Mouse (Mus musculus): Measurements from ENCODE around the gene Shmt2.

The Shmt2 gene

DNA sequence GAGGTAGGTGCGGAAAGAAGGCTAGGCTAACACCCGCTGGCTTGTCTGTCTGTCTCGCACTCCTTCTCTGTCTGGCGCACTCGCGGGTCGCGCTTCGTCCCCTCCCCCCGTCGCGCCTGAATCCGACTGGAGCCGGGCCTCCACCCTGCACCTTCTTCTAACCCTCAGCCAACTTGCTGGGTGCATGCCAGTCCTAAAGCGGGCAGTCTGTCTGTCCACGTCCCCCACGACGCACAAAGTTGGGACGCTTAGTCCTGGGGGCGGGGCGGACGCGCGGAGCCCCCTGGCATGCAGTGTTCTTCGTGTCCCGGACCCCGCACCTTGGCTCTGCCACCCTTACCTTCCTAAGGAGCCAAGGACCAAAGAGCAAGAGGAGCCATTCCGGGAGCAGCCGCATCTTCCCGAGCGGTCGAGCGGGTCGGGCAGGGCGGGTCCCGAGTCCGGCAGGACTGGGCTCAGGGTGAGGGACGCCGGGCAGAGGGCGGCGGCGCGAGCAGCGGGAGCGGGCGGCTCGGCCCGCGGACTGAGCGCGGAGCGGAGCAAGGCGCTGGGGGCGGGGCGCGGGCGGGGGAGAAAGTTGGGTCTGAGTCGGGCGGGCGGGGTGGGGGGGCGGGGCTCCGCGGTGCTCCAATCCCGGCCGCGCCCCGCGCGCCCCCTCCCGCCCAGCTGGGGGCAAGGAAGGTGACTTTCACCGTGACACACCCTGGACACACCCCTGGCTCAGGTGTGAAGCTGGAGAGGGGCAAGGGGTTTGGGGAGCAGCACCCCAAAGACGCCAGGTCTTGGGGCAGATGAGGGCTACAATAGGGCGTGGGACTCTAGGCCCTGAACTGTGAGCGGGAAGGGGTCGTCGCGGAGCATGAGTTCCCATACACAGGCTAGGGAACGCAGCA is 12.0 kb upstream of the Shmt2 start, which contains the start of gene Nxph4:
Gene Nxph4, minus strand, starts transcription at position 524 of the 893 bp plus-strand sequence.
- DNase-seq (ENCODE audit: low read depth in 1 of 2, low spot score in 2 of 2): no peak

DNA sequence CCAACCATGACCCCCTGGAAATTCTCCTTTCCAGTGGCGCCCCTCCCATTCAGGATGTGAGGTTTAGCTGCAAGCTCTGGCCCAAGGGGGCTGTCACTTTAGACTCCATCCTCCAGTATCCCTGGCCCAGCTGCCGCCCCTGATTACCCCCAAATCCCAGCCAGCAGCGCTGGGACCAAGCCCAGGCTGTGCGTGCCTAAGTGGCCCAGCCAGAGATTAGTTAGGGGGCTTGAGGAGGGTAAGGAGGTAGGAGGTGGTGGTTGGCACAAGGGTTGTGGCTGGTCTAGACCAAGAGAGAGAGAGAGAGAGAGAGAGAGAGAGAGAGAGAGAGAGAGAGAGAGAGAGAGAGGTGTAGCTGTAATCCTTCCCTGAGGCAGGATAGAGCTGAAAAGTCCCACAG is 9.3 kb upstream of the Shmt2 start:
- DNase-seq (ENCODE audit: low read depth in 1 of 2, low spot score in 2 of 2): no peak

DNA sequence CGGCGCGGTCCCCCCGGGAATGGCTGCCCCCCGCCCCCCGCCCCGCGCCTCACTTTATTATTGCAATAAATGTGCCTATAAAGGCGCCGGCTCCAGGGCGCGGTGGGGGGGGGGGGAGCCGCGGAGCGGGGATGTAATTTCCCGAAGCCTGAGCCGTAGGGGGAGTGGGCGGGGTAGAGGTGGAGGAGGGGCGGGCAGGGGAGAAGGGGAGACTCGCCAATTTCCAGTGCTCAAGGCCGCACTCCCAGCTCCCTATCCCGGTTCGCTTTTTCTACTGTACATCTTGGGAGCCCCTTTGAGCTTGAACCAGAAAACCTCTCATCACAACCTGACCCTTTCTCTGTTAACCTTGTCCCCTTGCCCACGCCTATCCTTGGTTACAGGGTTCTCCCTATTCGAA is 8.7 kb upstream of the Shmt2 start:
- DNase-seq (ENCODE audit: low read depth in 1 of 2, low spot score in 2 of 2): no peak

DNA sequence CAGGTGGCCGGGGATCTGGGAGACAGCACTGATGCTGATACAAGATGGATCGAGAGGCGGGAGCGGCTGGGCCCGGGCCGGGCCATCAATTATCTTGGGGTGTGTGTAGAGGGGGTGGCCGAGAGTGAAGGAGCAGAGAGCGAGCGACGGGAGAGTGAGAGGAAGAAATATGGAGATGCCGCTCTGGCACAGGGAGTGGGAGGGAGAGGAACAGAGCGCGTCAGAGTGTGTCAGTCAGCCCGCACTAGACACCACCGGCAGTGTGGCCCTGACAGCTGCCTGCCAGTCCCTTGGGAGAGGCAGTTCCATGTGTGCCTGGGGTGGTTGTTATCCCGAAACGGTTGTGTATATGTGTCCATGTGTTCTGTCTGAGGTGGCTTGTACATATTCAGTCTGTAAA is 5.2 kb upstream of the Shmt2 start:
- no peak for DNase-seq (ENCODE audit: low read depth in 1 of 2, low spot score in 2 of 2)

DNA sequence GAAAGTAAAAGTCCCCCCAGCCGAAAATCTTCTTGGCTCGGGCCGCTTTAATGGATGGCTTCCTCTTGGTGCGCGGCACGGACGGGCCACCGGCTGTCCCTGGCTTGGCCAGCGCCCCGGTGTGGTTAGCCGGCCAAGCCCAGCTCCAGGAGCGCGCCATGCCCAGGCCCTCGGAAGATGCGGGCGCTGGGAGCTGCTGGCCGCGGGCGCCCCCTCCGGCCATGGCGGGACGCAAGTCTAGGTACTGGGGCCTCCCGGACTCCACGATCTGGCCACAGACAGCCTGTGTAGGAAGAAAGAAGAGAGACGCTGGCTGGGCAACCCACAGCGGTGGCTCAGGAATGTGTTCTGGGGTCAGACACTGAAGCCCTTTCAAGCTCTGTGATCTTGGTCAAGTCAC is 4.4 kb upstream of the Shmt2 start:
- DNase-seq (ENCODE audit: low read depth in 1 of 2, low spot score in 2 of 2): peak; percentile 28 to 44

DNA sequence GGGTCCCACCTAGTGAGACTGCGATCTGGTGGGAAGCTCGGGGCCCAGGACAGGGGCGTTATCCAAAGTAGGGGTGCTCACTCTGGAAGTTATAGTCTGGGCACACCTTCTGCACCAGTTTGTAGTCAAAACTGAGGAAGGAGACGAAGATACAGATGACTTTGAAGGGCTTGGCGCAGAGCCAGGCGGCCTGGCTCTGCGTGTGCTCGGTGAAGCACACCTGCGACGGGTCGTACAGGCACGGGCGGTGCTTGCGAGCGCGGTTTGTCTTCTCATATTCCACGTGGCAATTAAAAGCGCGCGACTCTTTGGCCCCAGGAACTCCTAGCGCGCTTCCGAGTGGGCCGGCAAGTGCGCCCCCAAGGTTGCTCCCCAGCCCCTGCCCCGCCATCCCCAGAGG is 3.8 kb upstream of the Shmt2 start:
- DNase-seq (ENCODE audit: low read depth in 1 of 2, low spot score in 2 of 2): no peak

DNA sequence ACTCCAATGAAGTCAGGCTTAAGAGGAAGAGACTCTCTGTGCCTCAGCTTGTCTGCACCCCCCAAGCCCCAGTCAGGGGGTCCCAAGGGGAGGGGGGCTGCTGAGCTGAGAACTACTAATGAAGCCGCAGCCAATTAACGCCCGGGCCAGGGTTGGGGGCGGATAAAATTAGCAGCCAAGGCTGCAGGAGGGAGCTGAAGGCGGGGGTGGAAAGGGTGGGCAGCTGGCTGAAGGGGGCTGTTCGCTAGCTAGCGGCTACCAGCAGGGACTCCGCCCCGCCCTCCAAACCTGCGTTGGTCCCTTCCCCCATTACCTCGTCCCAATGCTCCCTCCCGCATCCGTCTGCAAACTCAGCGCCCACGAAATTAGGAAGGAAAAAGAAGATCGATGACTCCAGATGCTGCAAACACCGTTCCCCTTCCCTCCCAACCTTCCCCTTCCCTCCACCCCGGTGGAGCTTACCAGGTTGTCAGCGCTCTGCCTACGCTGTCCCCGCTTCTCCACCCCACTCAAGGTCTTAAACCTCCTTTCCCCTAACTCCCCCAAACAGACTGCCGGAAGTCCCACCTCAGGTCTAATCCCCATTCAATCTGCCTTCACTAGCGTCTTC is 2.5 kb upstream of the Shmt2 start:
- no peak for DNase-seq (ENCODE audit: low read depth in 1 of 2, low spot score in 2 of 2)

DNA sequence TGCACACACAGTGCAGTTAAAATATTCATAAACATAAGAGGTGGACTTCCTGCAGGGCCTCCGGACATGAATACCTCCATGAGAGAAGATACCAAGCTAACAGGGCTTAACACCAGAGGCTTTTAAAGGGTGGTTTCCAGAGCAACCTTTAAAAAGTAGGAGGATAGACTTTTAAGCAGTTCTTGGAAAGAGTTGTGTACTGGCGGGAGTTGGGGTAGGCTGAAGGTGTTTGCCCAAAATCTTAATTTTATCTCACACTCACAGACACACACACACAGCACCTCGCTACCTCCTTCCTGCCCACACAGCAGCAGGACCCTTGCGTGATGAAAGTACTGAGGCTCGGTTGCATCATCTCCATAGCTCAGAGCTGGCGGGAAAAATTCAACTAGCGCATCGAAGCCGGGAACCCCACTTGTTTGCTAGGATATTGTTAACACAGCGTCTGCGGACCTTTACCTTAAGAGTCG is 598 bp downstream of the Shmt2 start:
- DNase-seq (ENCODE audit: low read depth in 1 of 2, low spot score in 2 of 2): no peak

DNA sequence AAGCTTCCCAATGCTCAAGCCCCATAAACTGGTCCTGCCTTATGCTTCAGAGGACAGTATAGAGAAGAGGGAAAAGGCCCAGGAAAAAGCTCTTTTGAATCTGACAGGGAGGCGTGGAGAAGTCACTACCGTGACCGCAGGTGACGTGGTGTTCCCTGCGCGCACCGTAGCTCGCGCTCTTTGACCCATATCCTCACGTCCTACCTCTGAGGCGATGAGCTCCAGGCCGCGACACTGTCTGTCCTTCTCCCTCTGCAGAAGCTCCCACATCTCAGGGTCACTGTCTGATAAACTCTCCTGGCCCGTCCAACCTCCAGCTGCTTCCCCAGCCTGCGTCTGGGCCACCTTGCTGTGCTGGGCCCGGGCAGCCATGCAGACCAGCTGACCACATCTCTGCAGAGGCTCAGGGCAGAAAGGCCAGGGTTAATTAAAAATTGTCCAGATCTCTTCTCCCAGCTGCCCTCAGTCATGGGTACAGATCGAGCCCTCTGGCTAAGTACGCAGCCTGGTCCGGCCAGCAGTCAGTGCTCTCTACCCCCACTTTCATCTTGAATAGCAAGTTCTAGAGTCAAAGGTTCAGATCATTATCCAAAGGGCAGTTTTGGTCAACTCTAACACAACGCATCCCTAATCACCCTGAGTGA is 1.4 kb downstream of the Shmt2 start:
- no peak for DNase-seq (ENCODE audit: low read depth in 1 of 2, low spot score in 2 of 2)

DNA sequence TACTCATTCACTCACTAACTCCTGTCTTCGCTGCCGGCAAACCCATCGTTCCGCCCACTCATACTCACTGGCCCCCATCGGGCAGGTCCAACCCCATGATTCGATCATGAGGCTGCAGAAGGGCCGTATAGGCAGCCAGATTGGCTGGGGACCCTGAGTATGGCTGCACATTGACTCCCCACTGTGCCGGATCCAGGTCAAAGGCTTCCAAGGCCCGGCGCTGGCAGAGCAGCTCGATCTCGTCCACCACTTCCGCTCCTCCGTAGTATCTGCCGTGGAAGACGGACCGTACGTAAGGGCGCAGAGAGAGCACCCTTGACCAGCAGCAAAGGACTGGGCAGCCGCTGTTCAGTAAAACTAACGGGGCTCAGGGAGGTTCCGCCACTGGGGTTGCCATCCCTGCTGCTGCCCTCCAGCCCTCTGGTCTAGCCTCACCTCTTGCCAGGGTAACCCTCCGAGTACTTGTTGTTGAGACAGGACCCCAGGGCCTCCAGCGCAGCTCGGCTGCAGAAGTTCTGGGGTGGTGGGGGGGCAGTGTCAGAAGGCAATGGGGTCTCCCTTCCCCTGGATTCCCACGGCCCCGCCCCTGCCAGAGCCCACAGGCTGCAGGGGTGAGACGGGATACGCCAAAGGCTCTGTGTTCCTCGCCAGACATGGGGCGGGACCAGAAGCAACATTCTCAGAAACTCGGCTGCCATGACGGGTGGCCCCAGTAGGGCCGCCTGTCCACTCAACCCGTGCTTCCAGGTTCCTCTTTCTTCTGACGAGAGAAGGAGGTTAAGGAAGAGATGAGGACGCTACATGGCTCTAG is 2.1 kb downstream of the Shmt2 start:
- no peak for DNase-seq (ENCODE audit: low read depth in 1 of 2, low spot score in 2 of 2)

DNA sequence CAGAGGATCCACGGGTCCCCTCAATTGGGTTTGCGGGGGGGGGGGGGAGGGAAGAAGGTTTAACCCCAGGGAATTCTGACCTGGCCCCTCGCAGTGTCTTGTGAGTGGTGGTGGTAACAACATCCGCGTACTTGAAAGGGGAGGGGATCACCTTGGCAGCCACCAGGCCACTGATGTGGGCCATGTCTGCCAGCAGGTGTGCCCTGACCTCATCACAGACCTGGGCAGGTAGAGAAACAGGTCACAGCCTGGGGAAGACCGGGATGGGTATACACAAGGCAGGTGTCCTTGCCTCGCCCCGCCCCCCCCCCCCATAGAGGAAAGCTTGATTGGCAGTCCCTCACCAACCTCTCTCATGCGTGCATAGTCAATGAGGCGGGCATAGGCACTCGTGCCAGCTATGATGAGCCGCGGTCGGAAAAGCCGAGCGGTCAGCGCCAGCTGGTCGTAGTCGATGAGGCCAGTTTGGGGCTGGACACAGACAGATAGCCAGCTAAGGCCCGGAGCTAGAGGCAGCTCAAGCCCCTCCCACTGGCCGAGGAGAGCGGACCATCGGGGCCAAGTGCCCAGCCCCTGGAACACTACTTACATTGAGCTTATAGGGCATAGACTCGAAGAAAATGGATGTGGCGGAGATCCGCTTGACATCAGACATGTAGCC is 3.1 kb downstream of the Shmt2 start:
- no peak for DNase-seq (ENCODE audit: low read depth in 1 of 2, low spot score in 2 of 2)

DNA sequence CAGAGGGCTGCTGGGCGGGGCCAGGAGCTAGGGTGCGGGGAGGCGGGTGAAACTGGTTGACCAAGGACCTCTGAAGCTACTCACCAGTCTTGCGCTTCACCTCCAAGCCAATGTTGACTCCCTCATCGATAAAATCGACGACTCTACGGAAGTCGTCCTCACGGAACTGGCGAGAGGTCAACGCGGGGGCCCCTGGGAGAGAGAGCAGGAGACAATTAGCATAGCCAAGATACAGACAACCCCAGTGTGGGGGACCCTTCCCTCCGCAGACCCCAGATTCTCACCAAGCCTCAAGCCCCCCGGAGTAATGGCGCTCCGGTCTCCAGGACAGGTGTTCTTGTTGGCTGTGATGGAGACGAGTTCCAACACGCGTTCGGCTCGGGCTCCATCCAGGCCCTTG is 4.3 kb downstream of the Shmt2 start:
- no peak for DNase-seq (ENCODE audit: low read depth in 1 of 2, low spot score in 2 of 2)

DNA sequence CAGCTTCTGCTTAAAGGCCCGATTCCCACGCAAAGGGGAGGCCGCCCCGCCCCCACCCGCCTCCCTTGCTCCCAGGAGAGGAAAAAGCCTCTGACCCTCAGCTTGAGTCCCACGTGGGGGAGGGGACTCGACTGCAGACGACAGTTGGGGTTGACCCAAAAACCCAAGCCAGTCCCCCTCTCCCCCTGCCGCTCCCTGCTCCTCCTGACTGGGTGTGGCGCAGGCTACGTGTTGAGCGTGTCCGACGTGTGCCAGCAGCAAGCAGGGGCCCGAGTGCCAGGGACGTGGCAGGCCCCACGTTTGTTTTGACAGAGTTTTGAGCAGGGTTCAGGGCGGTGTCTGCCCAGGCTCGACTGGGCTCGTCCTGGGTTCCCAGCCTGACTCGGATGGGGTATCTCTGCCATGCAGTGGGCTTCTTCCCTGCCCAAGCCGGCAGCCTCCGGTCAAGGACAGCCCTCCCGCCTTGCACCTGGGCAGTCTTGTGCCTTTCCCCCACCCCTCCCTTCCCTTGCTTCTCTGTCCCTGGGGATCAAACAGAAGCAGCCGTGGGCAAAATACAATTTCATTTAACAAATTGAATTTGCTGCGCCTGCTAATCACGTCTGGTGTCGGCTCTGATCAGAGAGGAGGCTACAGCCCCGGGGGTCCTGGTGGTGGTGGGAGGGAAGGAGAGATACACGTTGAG is 5.5 kb downstream of the Shmt2 start:
- no peak for DNase-seq (ENCODE audit: low read depth in 1 of 2, low spot score in 2 of 2)

DNA sequence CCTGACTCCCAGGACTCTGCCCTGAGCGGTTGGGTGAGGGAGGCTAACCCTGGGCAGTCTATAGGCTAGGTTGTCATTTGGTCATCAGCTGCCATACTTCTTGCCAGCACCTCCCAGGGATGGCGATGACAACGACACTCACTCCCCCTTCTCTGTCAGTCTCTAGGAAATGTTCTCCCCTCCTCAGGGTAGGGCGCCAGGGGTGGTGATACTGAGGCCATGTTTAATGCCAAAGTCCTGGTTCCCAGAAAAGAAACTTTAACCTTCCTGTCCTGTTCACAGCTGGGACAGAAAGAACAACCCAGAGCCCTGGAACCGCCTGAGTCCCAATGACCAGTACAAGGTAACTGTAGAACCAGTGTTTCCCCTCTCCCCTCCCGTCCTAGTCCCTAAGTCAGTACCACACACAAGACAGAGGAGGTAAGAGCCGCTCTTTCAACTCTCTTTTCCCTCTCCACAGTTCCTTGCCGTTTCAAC is 6.2 kb downstream of the Shmt2 start:
- DNase-seq (ENCODE audit: low read depth in 1 of 2, low spot score in 2 of 2): no peak

DNA sequence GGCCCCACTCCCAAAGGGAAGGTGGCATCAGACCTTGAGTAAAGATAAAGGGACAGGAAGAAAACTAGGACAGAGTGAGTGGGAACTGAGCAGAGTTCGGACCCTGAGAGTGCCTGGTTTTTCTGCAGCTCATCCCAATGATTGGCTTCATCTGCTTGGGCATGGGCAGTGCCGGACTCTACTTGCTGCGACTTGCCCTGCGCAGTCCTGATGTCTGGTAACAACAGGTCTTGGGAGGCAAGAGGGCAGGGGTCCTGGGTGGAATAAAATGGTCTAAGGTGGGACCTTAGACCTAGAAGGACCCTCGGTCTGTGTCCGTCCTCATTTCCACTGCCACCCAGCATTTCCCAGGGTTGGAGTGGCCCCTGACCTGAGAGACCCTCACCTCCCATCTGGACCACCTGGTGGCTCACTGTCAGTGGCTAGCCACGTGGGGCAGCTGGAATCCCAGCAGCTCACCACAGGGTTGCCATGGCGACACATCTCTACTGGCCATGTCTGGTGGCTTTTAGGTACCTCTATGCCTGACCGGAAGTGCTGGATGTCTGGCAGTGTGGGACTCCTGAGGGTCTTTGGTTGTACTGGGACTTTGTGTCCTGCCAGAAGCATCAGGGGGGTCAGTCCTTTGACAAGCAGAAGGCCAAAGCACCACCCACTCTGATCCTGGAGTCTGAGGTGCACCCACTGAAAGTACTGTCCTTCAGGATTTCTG is 6.8 kb downstream of the Shmt2 start:
- DNase-seq (ENCODE audit: low read depth in 1 of 2, low spot score in 2 of 2): no peak

DNA sequence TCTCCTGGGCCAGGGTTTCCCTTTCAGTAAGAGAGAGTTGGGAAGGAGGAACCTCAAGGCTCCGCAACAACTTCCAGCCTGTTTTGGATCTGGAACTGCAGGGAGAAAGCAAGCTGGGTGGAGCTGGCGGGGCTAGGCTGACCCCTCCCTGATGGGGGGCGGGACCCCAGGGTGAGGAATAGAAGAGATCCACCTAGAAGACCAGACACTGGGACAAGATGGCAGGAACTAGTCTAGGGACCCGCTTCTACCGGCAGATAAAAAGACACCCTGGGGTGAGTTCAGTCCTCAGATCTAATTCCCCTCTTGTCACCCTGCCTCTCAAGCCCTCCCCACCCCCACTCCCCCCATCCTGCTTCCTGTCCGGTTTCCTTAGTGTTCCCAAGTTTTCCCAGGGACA is 7.5 kb downstream of the Shmt2 start, which contains the start of gene Ndufa4l2:
Gene Ndufa4l2, plus strand, starts transcription at position 204 of the 400 bp plus-strand sequence.
- no peak for DNase-seq (ENCODE audit: low read depth in 1 of 2, low spot score in 2 of 2)

DNA sequence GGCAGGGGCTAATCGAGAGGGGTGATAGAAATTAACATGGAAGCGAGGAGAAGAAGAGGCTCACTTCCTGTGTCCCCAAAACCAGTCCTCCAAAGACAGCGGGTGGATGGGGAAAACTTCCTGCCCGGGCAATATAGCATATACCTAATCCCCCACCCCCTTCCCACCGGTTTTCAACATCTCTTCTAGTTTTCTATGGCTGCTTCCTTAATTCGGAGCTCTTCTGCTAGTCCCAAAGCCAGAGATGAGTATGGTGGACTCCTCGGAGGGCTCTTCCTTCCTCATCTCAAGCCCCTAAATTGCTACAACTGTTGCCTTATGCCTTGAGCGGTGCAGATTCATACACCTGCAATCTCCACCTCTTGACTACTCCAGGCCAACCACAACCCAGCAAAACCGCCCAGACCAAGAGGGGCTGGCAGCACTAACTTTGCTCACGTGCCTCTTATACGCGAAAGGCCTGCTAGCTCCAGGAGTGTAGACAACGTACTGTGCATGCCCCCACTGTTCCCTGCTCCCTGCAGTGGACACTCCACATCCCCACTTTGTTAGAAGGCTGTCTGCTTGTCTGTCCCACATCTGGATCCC is 8.0 kb downstream of the Shmt2 start:
- DNase-seq (ENCODE audit: low read depth in 1 of 2, low spot score in 2 of 2): no peak

DNA sequence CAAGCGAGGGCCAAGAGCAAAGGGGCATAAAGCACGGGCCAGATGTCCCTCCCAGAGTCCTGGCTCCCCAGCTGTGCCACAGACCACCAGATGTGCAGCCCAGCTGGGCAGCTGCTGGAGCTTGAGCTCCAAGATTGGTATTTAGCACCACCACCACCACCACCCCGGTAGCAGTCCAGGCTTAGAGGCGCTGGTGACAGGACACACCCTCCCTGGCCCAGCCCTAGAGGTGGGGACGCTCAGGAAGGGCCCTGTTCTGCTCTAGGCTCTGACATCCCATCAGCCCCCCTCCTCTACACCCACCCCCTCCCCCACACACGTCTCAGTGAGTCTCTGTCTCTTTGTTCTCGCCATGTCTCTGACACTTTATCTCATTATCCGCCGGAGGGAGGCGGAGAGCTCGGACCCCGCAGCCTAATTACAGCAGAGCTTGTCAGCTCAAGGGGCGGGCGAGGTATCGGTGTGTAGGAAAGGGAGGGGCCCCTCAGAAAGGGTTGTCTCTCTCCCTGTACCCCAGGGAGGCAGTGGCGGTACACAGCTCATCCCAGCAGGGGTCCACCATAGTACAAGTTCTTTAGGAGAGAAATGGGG is 8.6 kb downstream of the Shmt2 start:
- no peak for DNase-seq (ENCODE audit: low read depth in 1 of 2, low spot score in 2 of 2)
